Mouse (Mus musculus) stomach, postnatal 0 days (tissue): ENCODE results near the gene Gm5724. TPM values are rescaled to one million over a fixed set of nuclear protein-coding genes. Genes with fewer than 3 reads are reported as not detected.

ENCODE experiments used
- ATAC-seq: fragments of 200-750 bp; cut with Nextera tagmentation; 2 replicates; pipeline ENCODE4 v1.8.0; 2017; ENCODE audit not compliant: low FRiP score, low TSS enrichment
- DNase-seq: peaks from one replicate; pipeline ENCODE4 v3.0.0-alpha.2; 2016; ENCODE audit warnings: low spot score
- H3K27ac ChIP-seq: fragments of 300-500 bp; sonication (generic); replicated peaks from 2 replicates; pipeline ENCODE4 v1.5.1; 2014; ENCODE audit warnings: mild to moderate bottlenecking, control low read depth
- H3K27me3 ChIP-seq: fragments of 300-500 bp; sonication (generic); 2 replicates; pipeline ENCODE4 v1.6.1; 2014; ENCODE audit warnings: low read length; ENCODE audit not compliant: control insufficient read depth, insufficient read depth
- H3K36me3 ChIP-seq: fragments of 300-500 bp; sonication (generic); 2 replicates; pipeline ENCODE4 v1.6.1; 2014; ENCODE audit warnings: low read length, mixed read lengths; ENCODE audit not compliant: control insufficient read depth, insufficient read depth
- H3K4me1 ChIP-seq: fragments of 300-500 bp; sonication (generic); replicated peaks from 2 replicates; pipeline ENCODE4 v1.6.1; 2014; ENCODE audit warnings: antibody characterized with exemption; ENCODE audit not compliant: control insufficient read depth, insufficient read depth
- H3K4me2 ChIP-seq: fragments of 300-500 bp; sonication (generic); replicated peaks from 2 replicates; pipeline ENCODE4 v1.6.1; 2014; ENCODE audit warnings: low read depth, mild to moderate bottlenecking, control low read depth, moderate library complexity
- H3K4me3 ChIP-seq: fragments of 300-500 bp; sonication (generic); 2 replicates; pipeline ENCODE4 v1.5.1; 2014; ENCODE audit warnings: low read depth, low read length, control low read depth
- H3K9ac ChIP-seq: fragments of 300-500 bp; sonication (generic); 2 replicates; pipeline ENCODE4 v1.6.1; 2014; ENCODE audit warnings: mild to moderate bottlenecking, low read length, control low read depth, mixed read lengths
- H3K9me3 ChIP-seq: fragments of 300-500 bp; sonication (generic); 2 replicates; pipeline ENCODE4 v1.6.1; 2016; ENCODE audit warnings: low read length; ENCODE audit not compliant: control insufficient read depth
- CTCF ChIP-seq: IDR thresholded peaks from 2 replicates; pipeline ENCODE4 v1.5.1; 2016; ENCODE audit warnings: antibody characterized with exemption, low read depth, mild to moderate bottlenecking, moderate library complexity
- EP300 ChIP-seq: optimal IDR thresholded peaks from 2 replicates; pipeline ENCODE3; 2016; ENCODE audit warnings: antibody characterized with exemption
- WGBS: fragments of 180-500 bp; shearing (Covaris S2); extraction: QIAGEN DNeasy Blood & Tissue Kit; methylation state at CpG from one replicate; pipeline ENCODE4 v1.1.7; 2014; 5-methylcytosine and 5-hydroxymethylcytosine counted together
- polyA plus RNA-seq: library from polyadenylated mRNA; unstranded; fragments of >200 nt; fragmentation: Nextera tagmentation; extraction: Ambion mirVana; gene quantifications from 2 replicates; pipeline ENCODE4 v1.2.1, GENCODE M21; 2015

Gm5724 gene
- polyA plus RNA-seq = not detected in 2 replicates

GRCm38 (mm10) chr6:141773710-141774109, at the start of gene Gm5724:
Gene Gm5724, minus strand, starts transcription at chr6:141773810.
- no peaks in the 10 kb centered on the region for H3K27me3 ChIP-seq
- H3K36me3 ChIP-seq = no peaks in the 10 kb centered on the region
- H3K9me3 ChIP-seq = no peaks in the 10 kb centered on the region
- no peaks in the 10 kb centered on the region for H3K4me1 ChIP-seq
- H3K4me3 ChIP-seq = no peak within 1 kb of the TSS
- H3K9ac ChIP-seq = no peak within 1 kb of the TSS
- no peak within 1 kb of the TSS for H3K4me2 ChIP-seq
- ATAC-seq (no peak), DNase-seq (no peak)
- 83% methylated on average over 3 of the region's 3 CpGs for WGBS
- no peak within 1 kb of the TSS for H3K27ac ChIP-seq
- no peak for TF ChIP-seq CTCF
- TF ChIP-seq EP300 = no peak

GRCm38 (mm10) chr6:141797837-141798236, 24.2 kb upstream of the Gm5724 start:
- H3K4me2 ChIP-seq = no peak overlapping the region
- no peaks in the 10 kb centered on the region for H3K36me3 ChIP-seq
- no peaks in the 10 kb centered on the region for H3K9me3 ChIP-seq
- 23% methylated on average over 1 of the region's 1 CpGs for WGBS
- no peaks in the 10 kb centered on the region for H3K4me1 ChIP-seq
- ATAC-seq = no peak
- no peaks in the 10 kb centered on the region for H3K27me3 ChIP-seq
- H3K9ac ChIP-seq = no peak overlapping the region
- no peak for TF ChIP-seq EP300
- peak; percentile 81 for TF ChIP-seq CTCF
- peak; percentile 21 for DNase-seq
- H3K4me3 ChIP-seq = no peak overlapping the region
- H3K27ac ChIP-seq = no peak overlapping the region

- no peak for DNase-seq
Observed at GRCm38 (mm10) chr6:141774476-141774875, 866 bp upstream of the Gm5724 start.

GRCm38 (mm10) chr6:141691246-141691645, 82.4 kb downstream of the Gm5724 start:
- Histone ChIP-seq H3K9ac (no peak overlapping the region), H3K27ac (no peak overlapping the region), H3K27me3 (no peaks in the 10 kb centered on the region), H3K4me3 (no peak overlapping the region), H3K9me3 (no peaks in the 10 kb centered on the region), H3K4me1 (no peaks in the 10 kb centered on the region), H3K4me2 (no peak overlapping the region), H3K36me3 (no peaks in the 10 kb centered on the region)
- DNase-seq (no peak), ATAC-seq (no peak)
- TF ChIP-seq CTCF (no peak), EP300 (no peak)

More at GRCm38 (mm10) chr6:141774476-141774875, 866 bp upstream of the Gm5724 start:
- H3K27me3 ChIP-seq = no peaks in the 10 kb centered on the region
- no peak for ATAC-seq
- H3K9me3 ChIP-seq = no peaks in the 10 kb centered on the region
- TF ChIP-seq EP300 = no peak
- no peak for TF ChIP-seq CTCF
- H3K4me2 ChIP-seq = no peak overlapping the region
- H3K36me3 ChIP-seq = no peaks in the 10 kb centered on the region
- H3K9ac ChIP-seq = no peak overlapping the region
- no peak overlapping the region for H3K4me3 ChIP-seq
- 63% methylated on average over 2 of the region's 2 CpGs for WGBS
- H3K27ac ChIP-seq = no peak overlapping the region
- H3K4me1 ChIP-seq = no peaks in the 10 kb centered on the region

GRCm38 (mm10) chr6:141687008-141687407, 86.6 kb downstream of the Gm5724 start:
- ATAC-seq = no peak
- no peak overlapping the region for H3K4me2 ChIP-seq
- no peak overlapping the region for H3K4me3 ChIP-seq
- no peak overlapping the region for H3K9ac ChIP-seq
- no peaks in the 10 kb centered on the region for H3K9me3 ChIP-seq
- WGBS = 63% methylated on average over 4 of the region's 4 CpGs
- no peak for DNase-seq
- H3K4me1 ChIP-seq = no peaks in the 10 kb centered on the region
- H3K27me3 ChIP-seq = no peaks in the 10 kb centered on the region
- H3K36me3 ChIP-seq = no peaks in the 10 kb centered on the region
- TF ChIP-seq EP300 = no peak
- TF ChIP-seq CTCF = no peak
- no peak overlapping the region for H3K27ac ChIP-seq

Other genes with a start within 250 kb of the Gm5724 start
- 0.08 and 0.15 TPM in 2 replicates for gene Slco1c1, start 249.4 kb downstream of the Gm5724 start, polyA plus RNA-seq
- 0.19 and 0.58 TPM in 2 replicates for gene Slco1b2, start 144.3 kb downstream of the Gm5724 start, polyA plus RNA-seq
- 0.02 TPM in 1 of 2 replicates, not detected in the other for gene Slco1a4, start 82.4 kb upstream of the Gm5724 start, polyA plus RNA-seq
- gene Slco1a1, start 173.2 kb upstream of the Gm5724 start, polyA plus RNA-seq = not detected in 2 replicates
- gene Gm6614, start 237.6 kb upstream of the Gm5724 start, polyA plus RNA-seq = not detected in 2 replicates